Mouse (Mus musculus): ENCODE measurements at regions not wholly inside any gene's neighbourhood (a gene's known extent, or its start where the extent isn't known, plus 50 kb on each side); places are given as distances from the start of the nearest gene placed in this dataset.

- no peak for TF ChIP-seq ZNF384 (IDR thresholded peaks at IDR 0.05; ENCODE audit: low read depth, low read length)
- no peak for TF ChIP-seq MAFK (IDR thresholded peaks at IDR 0.05; ENCODE audit: insufficient read depth, low read depth, low read length)
- no peak for TF ChIP-seq CHD2 (IDR thresholded peaks at IDR 0.05; ENCODE audit: low read depth, low read length)
These were observed 390.1 kb upstream of the Nr2f2 start for GRCm38 (mm10) chr7:70756676-70757075.
